Mouse (Mus musculus) ovary, postnatal 10 days (tissue): ENCODE data around the gene Olfr285.

Experiments
- DNase-seq: peaks from one replicate; pipeline ENCODE4 v3.0.0; 2022; ENCODE audit warnings: low spot score

Gene Olfr285

DNA sequence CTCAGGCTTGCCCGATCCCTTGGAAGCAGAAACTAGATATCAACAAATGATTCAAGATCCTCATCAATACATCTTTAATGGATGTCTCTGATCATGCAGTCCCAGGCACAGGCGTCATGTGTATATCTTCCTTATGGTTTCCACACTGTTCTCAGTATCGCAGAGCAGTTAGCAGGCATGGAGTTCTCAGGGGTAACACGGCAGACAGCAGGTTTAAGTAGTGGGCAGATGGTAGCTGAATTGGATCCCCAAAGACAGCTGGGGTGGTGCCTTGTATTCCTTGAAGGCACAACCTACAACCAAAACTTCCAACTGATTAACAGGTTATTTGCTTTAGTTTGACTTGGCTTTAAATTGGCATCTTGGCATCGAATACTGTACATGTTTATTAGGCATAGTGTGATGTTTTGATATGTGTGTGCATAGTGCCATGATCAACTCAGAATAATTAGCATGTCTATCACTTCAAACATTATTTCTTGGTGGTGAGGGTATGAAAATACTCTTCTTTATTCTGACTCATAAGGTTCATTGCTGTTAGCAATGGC is at the start of gene Olfr285:
Gene Olfr285 (minus strand): TSS at position 177 of the 548 bp plus-strand sequence.
- no peak for DNase-seq

DNA sequence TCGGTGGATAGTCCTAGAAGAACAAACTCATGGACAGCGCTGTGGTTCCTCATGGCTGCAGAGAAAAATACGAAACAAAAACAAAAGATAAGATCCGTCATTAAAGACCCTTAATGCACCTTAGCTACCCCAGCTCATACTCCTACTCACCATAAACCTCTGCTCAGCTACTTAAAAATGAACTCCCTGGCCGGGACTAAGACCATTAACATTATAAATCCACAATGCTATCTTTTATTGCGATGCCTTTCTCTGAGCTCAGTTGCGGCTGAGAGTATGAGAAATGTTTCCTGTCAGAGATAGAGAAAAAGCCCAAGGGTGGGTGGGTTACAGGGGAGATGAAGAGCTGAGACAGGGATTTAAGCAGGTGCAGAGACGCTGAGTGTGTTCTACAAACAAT is 23.7 kb upstream of the Olfr285 start, which contains the start of gene Olfr284:
Gene Olfr284 (minus strand): TSS at position 101 of the 400 bp plus-strand sequence.
- no peak for DNase-seq

DNA sequence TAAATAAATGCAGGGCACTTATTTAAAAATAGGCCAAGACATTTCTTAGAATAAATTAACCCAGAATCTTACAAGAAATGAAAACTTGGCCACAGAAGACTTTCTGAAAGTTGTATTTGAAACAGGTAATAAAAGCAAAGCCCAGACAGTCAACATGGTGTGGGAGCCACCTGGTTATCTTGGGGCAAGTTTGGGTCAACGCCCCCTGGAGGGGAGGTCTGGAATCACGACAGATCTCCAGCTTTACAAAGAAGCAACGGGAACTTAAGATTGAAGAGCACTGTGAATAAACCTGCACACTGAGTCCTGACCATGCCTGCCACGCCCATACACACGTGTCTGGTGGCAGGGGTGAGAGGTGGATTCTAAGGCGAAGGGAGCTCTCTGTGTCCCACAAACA is 1.4 kb downstream of the Olfr285 start:
- DNase-seq, result no peak

DNA sequence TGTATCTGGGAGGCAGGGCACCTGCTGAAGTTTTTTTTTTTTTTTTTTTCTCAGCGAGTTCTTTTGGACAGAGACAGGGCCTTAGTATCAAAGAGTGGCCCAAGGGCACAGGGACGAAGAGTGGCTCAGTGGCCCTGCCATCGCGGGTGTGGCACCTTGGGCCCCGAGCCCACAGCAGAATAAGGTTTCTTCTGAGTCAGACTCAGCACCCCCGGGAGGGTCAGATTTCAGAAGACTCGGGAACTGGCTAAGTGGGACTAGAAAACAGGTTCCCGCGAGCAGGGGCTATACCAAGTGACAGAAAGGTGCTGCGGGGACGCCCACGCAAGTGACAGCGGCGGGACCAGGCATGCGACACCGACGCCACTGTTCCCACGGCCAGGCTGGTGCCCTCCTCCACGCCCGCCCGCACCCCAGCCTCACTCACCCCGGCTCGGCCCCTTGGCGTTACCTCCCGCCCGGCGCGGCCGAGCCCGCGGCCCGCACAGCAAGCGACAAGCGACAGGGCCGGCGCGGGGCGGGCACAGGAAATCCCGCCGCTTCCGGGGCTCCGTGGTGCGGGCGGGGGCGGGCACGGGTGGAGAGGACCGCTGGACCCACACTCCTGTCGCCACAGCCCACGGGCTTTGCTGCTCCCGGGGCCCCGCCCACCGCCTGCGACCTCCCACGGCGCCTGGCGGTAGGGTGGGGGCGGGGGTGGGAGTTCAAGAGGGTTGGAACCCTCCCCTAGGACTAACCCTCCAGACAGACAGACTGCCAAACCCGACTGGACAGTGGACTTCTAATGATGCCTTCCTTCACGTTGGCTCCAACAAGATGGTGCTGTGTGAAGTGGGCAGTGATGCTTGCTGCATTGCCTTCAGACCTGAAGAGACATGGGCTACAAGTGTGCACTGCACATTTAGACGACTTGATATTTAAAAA is 21.3 kb downstream of the Olfr285 start, which contains the start of gene Zfp641:
Gene Zfp641 (minus strand): TSS at position 534 of the 924 bp plus-strand sequence.
- no peak for DNase-seq

DNA sequence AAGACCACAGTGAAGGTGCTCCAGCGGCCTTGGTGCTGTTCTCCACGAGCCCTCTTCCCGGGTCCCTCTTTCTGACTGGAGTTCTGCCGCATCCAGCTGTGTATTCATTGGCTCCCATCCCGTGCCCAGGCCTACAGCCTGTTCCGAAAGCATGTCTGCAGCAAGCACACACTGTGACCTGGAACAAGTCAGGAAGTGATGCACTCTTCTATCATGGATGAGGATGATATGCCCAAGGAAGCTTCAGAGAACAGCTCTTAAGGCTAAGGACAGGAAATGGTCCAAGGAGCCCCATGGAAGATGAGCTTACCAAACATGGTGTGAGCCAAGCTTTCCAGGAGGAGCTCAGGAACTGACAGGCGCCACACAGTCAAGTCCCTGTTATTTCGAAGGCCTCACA is 23.5 kb downstream of the Olfr285 start:
- no peak for DNase-seq

DNA sequence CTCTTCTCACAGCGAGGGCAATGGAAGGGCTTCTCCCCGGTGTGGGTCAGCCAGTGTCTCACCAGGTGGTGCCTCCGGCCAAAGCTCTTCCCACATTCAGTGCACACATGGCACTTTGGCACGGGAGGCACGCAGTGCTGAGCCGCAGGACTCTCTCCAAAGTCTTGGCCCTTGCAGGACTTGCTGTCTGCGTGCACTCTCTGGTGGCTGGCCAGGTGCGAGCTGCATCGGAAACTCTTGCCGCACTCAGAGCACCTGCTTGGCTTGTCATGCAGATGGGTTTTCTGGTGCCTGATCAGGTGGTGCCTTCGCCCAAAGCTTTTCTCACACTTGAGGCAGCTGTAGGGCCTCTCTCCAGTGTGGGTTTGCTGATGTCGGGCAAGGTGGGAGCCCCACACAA is 28.6 kb downstream of the Olfr285 start:
- no peak for DNase-seq

DNA sequence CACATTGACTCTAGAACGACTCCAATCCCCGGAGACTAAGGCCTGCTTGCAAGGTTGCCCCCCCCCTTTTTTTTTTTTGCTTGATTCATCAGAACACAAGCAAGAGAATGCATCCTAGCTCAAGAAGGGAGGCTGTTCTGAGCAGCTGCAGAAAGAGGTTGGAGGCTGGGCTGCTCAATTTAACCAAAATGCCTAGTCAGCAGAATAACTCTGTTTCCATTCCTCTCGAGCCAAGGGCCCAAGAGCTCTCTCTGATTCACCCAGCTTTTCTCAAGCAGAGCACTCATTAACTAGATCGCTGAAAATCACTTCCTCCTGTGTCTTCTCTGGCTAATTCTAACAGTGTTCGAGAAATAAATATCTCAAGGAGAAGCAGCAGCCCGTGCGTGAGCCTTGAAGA is 30.7 kb downstream of the Olfr285 start:
- DNase-seq, result no peak
